Mouse (Mus musculus) retina, adult 2 months (tissue): ENCODE measurements around the gene Adcy5.

Source experiments
- DNase-seq: peaks from one replicate; pipeline ENCODE4 v3.0.0-alpha.2; 2012; ENCODE audit warnings: low read depth, low spot score

The Adcy5 gene

GRCm38 (mm10) chr16:35205681-35206080, 51.0 kb downstream of the Adcy5 start:
- no peak for DNase-seq

GRCm38 (mm10) chr16:35206426-35206825, 51.7 kb downstream of the Adcy5 start:
- no peak for DNase-seq

DNA sequence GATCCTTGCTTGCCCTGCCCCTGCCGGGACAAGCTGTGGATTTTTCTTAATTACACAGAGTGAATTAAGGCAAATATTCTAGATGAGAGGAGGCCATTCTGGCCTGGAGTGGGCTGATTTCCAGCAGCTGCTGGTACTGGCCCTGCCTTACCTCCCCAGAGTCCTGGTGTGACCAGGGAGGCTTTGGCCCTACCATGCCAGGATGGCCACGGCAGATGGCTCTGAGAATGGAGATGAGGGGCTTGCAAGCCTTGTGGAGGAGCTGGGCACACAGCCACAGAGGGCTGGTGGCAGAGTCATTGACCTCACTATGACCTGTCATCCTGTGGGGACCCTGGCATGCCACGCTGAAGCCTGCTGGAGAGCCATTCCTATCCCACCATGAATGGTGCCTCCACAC, 54.1 kb downstream of the Adcy5 start:
- no peak for DNase-seq

GRCm38 (mm10) chr16:35209753-35210152, 55.1 kb downstream of the Adcy5 start:
- no peak for DNase-seq

DNA sequence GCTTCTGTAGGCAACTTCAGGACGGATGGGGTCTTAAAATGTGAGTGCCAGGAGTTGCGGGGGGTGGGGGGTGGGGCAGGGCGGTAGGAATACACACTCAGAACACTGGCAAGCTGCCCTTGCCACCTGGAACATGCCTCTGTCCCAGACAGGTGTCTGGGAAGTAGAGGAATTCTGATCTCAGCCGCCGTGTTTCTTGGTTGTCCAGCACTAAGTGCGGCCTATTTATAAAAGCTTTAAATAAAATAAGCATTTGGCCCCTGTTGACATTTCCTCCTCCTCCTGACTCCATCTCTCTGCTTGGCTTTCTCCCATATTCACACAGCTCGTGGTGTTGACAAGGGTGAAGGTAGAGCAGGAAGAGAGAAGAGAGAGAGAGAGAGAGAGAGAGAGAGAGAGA, 60.4 kb downstream of the Adcy5 start:
- DNase-seq, result no peak

- no peak for DNase-seq
Measured at GRCm38 (mm10) chr16:35215498-35215897, 60.8 kb downstream of the Adcy5 start.

GRCm38 (mm10) chr16:35216826-35217491, 62.3 kb downstream of the Adcy5 start:
- DNase-seq, result no peak

DNA sequence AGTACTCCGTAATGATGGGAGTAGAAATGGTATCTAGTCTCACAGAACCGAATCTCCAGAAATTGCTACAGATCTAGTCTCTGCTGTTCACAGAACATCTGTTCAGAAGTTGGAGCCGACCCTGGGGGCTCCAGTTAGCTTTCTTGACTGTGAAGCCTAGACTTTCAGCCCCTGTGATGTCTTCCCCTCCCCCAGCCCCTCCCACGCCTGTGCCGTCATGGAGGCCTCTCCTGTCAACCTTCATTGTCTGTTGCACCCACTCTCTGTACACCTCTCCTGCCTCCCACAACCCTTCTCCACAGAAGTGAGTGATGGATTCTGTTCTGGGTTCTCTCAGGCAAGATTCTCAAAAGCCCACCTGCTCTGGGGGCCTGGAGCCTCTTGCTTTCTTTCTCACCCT, 65.7 kb downstream of the Adcy5 start:
- no peak for DNase-seq

DNA sequence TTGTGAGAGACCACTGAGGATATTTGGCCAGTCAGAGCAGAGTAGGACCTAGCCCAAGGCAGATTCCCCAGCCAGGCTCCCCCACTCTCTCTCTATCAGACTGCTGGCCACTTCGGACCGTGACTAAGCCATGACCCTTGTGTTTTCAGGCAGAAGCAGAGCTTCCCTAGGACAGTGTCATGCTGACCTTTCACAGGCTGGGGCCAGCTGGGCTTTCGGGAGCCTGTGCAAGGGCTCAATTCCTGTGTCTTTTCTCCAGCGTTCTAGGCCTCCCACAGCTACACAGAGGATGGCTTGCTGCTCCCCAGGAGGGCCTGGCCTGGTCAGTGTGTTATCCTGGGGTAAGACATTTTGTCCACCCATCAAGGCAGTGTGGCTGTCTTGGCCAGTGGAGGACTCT, 66.9 kb downstream of the Adcy5 start:
- no peak for DNase-seq

GRCm38 (mm10) chr16:35223930-35224329, 69.3 kb downstream of the Adcy5 start:
- no peak for DNase-seq

DNA sequence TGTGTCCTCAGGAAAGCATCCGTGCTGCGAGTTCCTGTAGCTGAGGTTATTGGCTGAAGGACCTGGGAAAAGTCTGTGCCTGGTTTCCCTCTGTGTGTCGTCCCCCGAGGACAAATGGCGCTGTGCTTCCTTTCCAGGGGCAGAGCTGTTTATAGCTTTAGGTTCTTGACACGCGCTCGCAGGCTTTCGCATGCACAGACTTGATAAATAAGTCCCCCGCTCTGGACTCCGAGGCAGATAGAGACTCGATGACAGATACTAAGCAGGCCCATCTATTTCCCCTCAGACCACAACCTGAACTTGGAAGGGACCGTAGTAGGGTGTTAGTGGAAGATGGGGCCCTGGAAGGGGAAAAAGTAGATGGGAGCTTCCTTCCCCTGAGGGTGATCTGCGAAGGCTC, 70.0 kb downstream of the Adcy5 start:
- no peak for DNase-seq

GRCm38 (mm10) chr16:35229582-35229981, 74.9 kb downstream of the Adcy5 start:
- DNase-seq, result no peak

GRCm38 (mm10) chr16:35232153-35232750, 77.6 kb downstream of the Adcy5 start:
- no peak for DNase-seq

- no peak for DNase-seq
Measured at GRCm38 (mm10) chr16:35233329-35233728, 78.7 kb downstream of the Adcy5 start.

DNA sequence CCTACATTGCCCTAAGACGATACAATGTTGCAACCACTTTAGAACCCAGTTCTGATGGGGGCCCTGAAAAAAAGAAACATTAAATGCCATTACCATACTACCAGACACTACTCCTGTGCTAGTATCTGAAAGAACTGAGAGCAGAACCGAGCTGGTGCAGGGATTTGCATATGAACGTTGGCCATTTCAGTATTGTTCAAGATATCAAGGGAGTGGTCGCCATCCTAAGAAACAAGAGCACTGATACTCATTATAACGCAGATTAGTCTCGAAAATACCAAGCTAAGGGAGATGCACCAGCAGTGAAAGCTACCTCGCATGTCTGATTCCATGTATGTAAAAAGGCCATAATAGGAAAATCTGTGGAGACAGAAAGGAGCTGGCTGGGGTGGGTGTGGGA, 82.4 kb downstream of the Adcy5 start:
- DNase-seq, result no peak

DNA sequence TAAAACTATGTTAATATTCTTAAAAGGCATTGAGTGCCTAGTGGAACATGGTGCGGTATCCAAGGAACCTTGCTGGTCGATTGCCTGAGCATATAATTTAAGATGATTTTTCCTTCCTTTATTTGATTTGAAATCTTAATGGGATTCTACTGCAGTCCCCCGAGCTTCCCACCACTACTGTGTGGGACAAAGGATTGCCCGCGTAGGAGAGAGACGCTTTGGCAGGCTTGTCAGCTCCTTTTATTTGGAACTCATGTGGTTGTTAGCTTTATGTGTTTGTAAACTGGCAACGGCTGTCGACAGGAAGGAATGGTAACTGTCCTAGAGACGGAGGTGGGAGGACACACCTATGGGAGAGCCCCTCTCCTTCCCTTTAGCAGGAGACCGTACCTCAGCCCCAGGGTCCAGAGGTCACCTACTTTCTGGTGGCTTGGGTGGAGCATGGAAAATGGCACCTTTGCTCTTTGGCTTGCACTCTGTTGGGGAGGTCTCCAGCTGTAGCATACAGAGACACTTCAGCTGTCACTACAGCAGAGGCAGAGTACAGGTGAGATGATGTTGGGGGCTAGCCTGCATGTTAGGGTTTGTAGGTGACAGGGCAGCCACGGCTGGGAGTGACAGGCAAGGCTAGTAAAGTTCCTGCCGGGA, 84.8 kb downstream of the Adcy5 start:
- DNase-seq, result no peak

DNA sequence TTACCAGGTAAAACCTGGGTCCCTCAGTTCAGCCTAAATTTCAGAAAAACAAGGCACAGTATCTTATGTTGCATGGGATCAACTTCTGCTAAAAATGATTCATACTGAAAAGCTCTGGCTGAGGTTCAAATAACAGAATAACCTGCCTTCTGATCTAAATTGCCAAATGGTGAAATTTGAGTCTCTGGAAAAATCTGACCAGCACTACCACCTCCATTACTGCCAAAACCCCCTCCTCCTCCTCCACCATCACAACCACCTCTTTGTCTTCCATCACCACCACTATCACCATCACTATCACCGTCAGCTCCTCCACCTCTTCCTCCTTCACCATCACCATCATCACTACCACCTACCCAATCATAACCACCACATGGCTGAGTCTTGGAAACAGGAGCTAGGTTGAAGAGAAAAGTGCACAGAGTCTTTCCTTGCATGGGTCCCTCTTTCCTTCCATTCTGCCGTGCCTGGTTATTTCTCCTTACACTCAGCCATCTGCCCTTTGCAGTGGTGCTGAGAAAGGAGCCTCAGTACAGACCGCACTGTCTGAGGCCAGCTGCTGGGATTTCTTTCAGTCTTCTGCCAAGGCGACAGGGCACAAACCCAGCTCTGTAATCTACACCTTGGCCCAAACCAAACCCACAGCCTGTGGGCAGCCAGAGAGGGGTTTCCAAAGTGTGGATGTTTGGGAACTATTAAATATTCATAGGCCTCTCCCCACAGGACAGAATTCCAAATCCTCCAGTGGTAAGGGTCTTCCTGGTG, 85.5 kb downstream of the Adcy5 start:
- no peak for DNase-seq

DNA sequence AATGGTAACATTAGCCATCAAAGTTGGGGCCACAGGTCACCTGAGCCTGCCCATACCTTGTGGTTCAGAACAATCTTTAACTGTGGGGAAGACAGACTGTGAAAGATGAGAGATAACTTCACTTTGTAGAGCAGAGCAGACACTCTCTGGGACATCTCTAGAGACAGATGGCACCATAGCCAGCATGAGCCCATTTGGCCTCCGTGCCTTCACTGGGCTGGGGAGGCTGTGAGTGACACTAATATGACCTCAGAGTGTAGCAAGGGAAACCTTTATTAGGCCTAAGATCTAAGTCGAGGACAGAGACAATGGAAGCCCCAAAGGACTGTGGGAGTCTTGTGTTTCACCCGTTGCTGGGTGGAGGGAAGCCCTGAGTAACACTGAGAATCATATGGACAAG, 92.7 kb downstream of the Adcy5 start:
- DNase-seq, result no peak

- no peak for DNase-seq
Measured at GRCm38 (mm10) chr16:35248825-35249224, 94.1 kb downstream of the Adcy5 start.

GRCm38 (mm10) chr16:35249763-35250162, 95.1 kb downstream of the Adcy5 start:
- DNase-seq, result no peak

- DNase-seq, result no peak
Measured at GRCm38 (mm10) chr16:35251690-35252089, 97.0 kb downstream of the Adcy5 start.

- DNase-seq, result no peak
Measured at GRCm38 (mm10) chr16:35252967-35253366, 98.3 kb downstream of the Adcy5 start.
